Mouse (Mus musculus) C2C12 (cell line): Measurements from ENCODE around the gene Fbxl17. TPM values are rescaled to one million over a fixed set of nuclear protein-coding genes. Genes with fewer than 3 reads are reported as not detected.

Source experiments
- H3K27me3 ChIP-seq: one replicate; pipeline ENCODE4 v1.6.1; 2011; ENCODE audit not compliant: control insufficient read depth, insufficient read depth, insufficient read length
- H3K36me3 ChIP-seq: one replicate; pipeline ENCODE4 v1.6.1; 2011; ENCODE audit not compliant: control insufficient read depth, insufficient read depth
- H3K4me3 ChIP-seq: one replicate; pipeline ENCODE4 v1.5.1; 2011; ENCODE audit warnings: mild to moderate bottlenecking, control low read depth; ENCODE audit not compliant: poor library complexity, insufficient read depth, severe bottlenecking
- H3K79me2 ChIP-seq: one replicate; pipeline ENCODE4 v1.6.1; 2011; ENCODE audit not compliant: control insufficient read depth, insufficient read depth
- H3K79me3 ChIP-seq: one replicate; pipeline ENCODE4 v1.6.1; 2011; ENCODE audit warnings: low read depth, control low read depth
- H3ac ChIP-seq: one replicate; pipeline ENCODE3; 2011; ENCODE audit warnings: low read depth; ENCODE audit not compliant: control insufficient read depth, insufficient read length
- CEBPB ChIP-seq: IDR thresholded peaks from one replicate; pipeline ENCODE4 v1.6.1; 2011; ENCODE audit warnings: low read depth, mild to moderate bottlenecking, control low read depth, moderate library complexity
- CTCF ChIP-seq: IDR thresholded peaks from one replicate; pipeline ENCODE4 v1.5.1; 2011; ENCODE audit not compliant: control insufficient read depth, insufficient read depth, insufficient read length
- FOSL1 ChIP-seq: IDR thresholded peaks from one replicate; pipeline ENCODE4 v1.8.0; 2011; ENCODE audit warnings: mild to moderate bottlenecking, low read length; ENCODE audit not compliant: poor library complexity, insufficient read depth, severe bottlenecking
- MAX ChIP-seq: IDR thresholded peaks from one replicate; pipeline ENCODE4 v1.6.1; 2011; ENCODE audit warnings: mild to moderate bottlenecking, control low read depth
- MYOD1 ChIP-seq: IDR thresholded peaks from one replicate; pipeline ENCODE4 v1.6.1; 2011; ENCODE audit warnings: low read depth; ENCODE audit not compliant: control insufficient read depth, insufficient read length
- MYOG ChIP-seq: IDR thresholded peaks from one replicate; pipeline ENCODE4 v1.6.1; 2011; ENCODE audit not compliant: control insufficient read depth, insufficient read length; ENCODE audit errors: extremely low read depth
- USF1 ChIP-seq: IDR thresholded peaks from one replicate; pipeline ENCODE4 v1.6.1; 2011; ENCODE audit warnings: low read depth, mild to moderate bottlenecking, control low read depth, moderate library complexity
- polyA plus RNA-seq: library from polyadenylated mRNA; unstranded; fragments of >200 nt; fragmentation: generic; extraction: Trizol; gene quantifications from one replicate; pipeline ENCODE4 v1.2.1, GENCODE M21; 2012; ENCODE audit warnings: missing spikeins

The Fbxl17 gene
- polyA plus RNA-seq, 1 experiment: 6.3 TPM

DNA sequence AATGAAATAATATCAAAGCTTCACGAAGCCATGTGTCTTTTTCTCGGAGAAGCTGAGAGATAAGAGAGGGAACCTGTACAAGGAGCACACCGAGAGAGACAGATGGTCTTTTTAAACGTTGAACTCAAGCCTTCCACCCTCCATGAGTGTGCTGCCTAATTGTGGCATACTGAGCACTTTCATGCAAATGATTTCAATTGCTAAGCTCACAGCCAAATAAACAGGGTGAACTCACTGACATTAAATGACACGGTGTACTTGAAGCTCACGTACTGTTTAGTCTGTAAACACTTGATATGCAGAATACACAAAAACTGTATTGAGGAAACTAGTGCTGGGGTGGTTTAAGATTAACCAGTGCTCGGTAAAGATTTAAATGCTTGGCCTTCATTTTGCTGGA is 380.7 kb downstream of the Fbxl17 start:
- no peaks in the 10 kb centered on the region for H3K36me3 ChIP-seq
- H3K27me3 ChIP-seq: no peaks in the 10 kb centered on the region
- no peaks in the 10 kb centered on the region for H3K79me2 ChIP-seq
- no peak overlapping the region for H3ac ChIP-seq
- H3K4me3 ChIP-seq: no peak overlapping the region
- H3K79me3 ChIP-seq: no peaks in the 10 kb centered on the region
- no peak for TF ChIP-seq USF1
- no peak for TF ChIP-seq MYOD1
- TF ChIP-seq FOSL1: no peak
- no peak for TF ChIP-seq CEBPB
- TF ChIP-seq MYOG: no peak
- no peak for TF ChIP-seq MAX

DNA sequence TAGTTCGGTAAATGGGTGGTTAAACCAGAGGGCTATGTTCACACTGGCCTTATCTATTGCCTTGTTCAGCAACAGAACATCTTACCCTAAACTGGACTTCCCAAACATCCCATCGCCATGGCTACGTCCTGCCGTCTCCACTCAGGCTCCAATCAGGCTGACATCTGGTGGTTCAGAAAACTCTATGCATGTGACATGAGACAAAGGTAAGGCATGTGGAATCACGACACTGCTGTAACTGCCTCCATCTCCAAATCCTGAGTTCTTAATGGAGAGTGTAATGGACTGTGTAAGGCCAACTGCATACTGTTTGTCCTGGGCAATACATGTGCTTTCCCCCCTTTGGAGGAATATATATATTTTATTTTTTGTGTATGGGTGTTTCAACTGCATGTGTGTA is 382.7 kb downstream of the Fbxl17 start:
- TF ChIP-seq MYOG: no peak
- TF ChIP-seq CEBPB: no peak
- TF ChIP-seq MYOD1: no peak
- no peak for TF ChIP-seq CTCF
- no peak for TF ChIP-seq USF1
- TF ChIP-seq MAX: no peak
- no peak for TF ChIP-seq FOSL1
- no peak overlapping the region for H3K4me3 ChIP-seq
- H3K79me3 ChIP-seq: no peaks in the 10 kb centered on the region
- H3K27me3 ChIP-seq: no peaks in the 10 kb centered on the region
- H3ac ChIP-seq: no peak overlapping the region
- no peaks in the 10 kb centered on the region for H3K36me3 ChIP-seq
- H3K79me2 ChIP-seq: no peaks in the 10 kb centered on the region

DNA sequence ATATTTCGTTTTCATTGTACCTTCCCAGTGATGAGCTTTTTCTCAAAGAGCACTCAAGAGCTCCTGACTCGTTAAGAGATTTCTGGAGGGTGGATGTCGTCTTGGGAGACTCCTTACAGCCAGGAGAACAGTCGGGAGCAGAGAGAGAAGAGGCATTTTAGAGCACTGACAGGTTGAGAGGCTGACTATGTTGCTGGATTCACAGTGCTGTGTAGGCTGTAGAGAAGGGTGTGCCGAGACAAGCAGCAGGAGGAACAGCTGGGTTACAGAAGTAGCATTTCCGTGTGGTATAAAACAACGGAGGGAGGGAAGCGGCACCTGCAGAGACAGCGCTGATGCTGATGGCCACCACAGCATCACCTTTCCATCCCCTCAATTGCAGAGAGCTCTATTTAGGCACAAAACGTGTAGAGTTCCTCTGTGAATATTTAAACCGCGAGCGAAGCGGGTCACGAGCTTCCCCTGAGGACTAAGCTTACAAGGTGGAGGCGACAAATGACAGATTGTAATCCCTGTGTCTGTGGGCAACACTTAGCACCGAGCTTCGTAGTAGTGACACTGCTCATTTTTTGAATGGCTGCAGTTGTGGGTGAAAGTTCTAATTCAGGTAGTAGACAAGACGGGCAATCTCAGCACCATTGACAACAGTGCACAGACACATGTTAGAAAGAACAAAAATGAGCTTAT is 385.3 kb downstream of the Fbxl17 start:
- H3ac ChIP-seq: no peak overlapping the region
- no peaks in the 10 kb centered on the region for H3K79me2 ChIP-seq
- no peak overlapping the region for H3K4me3 ChIP-seq
- H3K79me3 ChIP-seq: no peaks in the 10 kb centered on the region
- TF ChIP-seq MYOG (no peak), MYOD1 (no peak), CTCF (no peak), CEBPB (no peak), FOSL1 (no peak), USF1 (no peak), MAX (no peak)
- H3K27me3 ChIP-seq: no peaks in the 10 kb centered on the region
- no peaks in the 10 kb centered on the region for H3K36me3 ChIP-seq

DNA sequence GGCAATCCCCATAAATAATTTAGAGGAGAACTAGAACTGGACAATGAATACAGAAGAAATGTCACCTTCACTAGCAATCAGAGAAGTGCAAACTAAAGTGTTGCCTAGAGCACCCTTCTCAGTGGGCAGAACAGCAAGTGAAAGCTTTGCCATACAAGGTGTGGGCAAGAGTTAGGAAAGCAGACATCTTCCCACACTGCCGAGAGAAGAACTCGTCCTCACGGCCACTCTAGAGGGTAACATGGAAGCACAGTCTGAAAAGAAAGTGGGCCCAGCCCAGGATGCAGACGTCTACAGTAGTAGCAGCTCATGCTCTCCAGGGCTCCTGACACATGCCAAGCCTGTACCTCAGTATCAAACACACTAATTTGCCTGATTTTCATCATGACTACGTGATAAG is 387.0 kb downstream of the Fbxl17 start:
- Histone ChIP-seq H3K4me3 (no peak overlapping the region), H3K36me3 (no peaks in the 10 kb centered on the region), H3K27me3 (no peaks in the 10 kb centered on the region), H3K79me2 (no peaks in the 10 kb centered on the region), H3K79me3 (no peaks in the 10 kb centered on the region), H3ac (no peak overlapping the region)
- TF ChIP-seq CEBPB: no peak
- no peak for TF ChIP-seq USF1
- no peak for TF ChIP-seq MYOG
- no peak for TF ChIP-seq MAX
- no peak for TF ChIP-seq CTCF
- TF ChIP-seq MYOD1: no peak
- no peak for TF ChIP-seq FOSL1

DNA sequence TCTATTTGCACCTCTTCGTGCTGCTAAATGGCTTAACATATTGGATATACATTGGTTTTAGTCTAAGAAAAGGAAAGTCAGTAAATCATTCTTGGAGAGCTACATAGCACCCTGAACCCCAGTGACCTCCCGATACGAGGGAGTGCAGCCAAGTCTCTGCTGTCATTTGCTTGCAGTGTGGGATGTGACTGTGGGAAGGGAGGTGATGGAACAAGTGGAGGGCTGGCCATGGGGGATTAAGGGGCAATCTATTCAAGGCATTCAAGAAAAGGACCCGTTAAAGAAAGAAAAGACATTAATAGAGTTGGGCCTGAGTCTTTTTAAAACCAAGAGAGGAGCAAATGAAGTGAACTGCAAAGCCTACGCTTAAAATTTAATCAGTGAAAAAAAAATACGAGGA is 388.8 kb downstream of the Fbxl17 start:
- H3K79me2 ChIP-seq: no peaks in the 10 kb centered on the region
- H3ac ChIP-seq: no peak overlapping the region
- no peaks in the 10 kb centered on the region for H3K79me3 ChIP-seq
- no peaks in the 10 kb centered on the region for H3K36me3 ChIP-seq
- TF ChIP-seq MYOD1: no peak
- no peak for TF ChIP-seq FOSL1
- TF ChIP-seq CEBPB: no peak
- TF ChIP-seq USF1: no peak
- no peak for TF ChIP-seq MAX
- TF ChIP-seq CTCF: no peak
- TF ChIP-seq MYOG: no peak
- no peaks in the 10 kb centered on the region for H3K27me3 ChIP-seq
- no peak overlapping the region for H3K4me3 ChIP-seq
